ENCODE assay signal across 8 mouse cellular contexts in genomic region chr9:36890552-36890951, GRCm38 (mm10).
DNase-seq lines count a peak whose midpoint lies in the region; ATAC-seq and TF ChIP-seq lines count a peak whose summit lies in the region.

No protein-coding gene starts in this region.

- H3K79me2 ChIP-seq in MEL (ENCODE audit: control insufficient read depth, insufficient read depth, low read length, poor library complexity), result no peaks in the 10 kb centered on the region

- H3K9me3 ChIP-seq in heart, postnatal 0 days (replicated peaks; ENCODE audit: control insufficient read depth, low read length), result no peaks in the 10 kb centered on the region
- no peaks in the 10 kb centered on the region for H3K9me3 ChIP-seq in MEL (replicated peaks; ENCODE audit: insufficient read depth, low read length)

- no peak overlapping the region for H3K27ac ChIP-seq in heart, postnatal 0 days (ENCODE audit: low read depth)
- no peak overlapping the region for H3K27ac ChIP-seq in MEL (ENCODE audit: control insufficient read depth, low read depth, low read length)

- no peak overlapping the region for H3K9ac ChIP-seq in heart, postnatal 0 days (replicated peaks; ENCODE audit: low read depth, low read length)
- H3K9ac ChIP-seq in MEL (ENCODE audit: control insufficient read depth, low read depth, low read length, poor library complexity, severe bottlenecking), result no peak overlapping the region

- ATAC-seq in heart, postnatal 0 days (ENCODE audit: insufficient read depth, low read depth), result no peak
- 0 out of 2 replicates have a peak, but pooled peaks have one; percentile 9 for ATAC-seq in neutrophil, adult 5-6 weeks (ENCODE audit: extremely low read depth, insufficient number of reproducible peaks, low FRiP score, poor library complexity, severe bottlenecking)
- ATAC-seq in megakaryocyte, adult 5-6 weeks (ENCODE audit: poor library complexity, severe bottlenecking), result no peak

- intact Hi-C loops in heart, postnatal 25 days (cut with DNase I), result loop anchor here (5.0 kb wide), 2 partner anchors 77 to 257 kb away; partner anchors contain the start of gene Pknox2

- TF ChIP-seq EP300 in heart, postnatal 0 days (IDR thresholded peaks at IDR 0.05; ENCODE audit: low read depth), result no peak
- no peak for TF ChIP-seq EP300 in MEL (IDR thresholded peaks at IDR 0.05; ENCODE audit: low read depth in 1 of 2, low read length in 2 of 2)

- no peak overlapping the region for H3K4me2 ChIP-seq in heart, postnatal 0 days (ENCODE audit: low read depth, low read length)

- TF ChIP-seq POLR2A in MEL (IDR thresholded peaks at IDR 0.05; ENCODE audit: control insufficient read depth in 1 of 2, insufficient read depth in 1 of 2, low read depth in 1 of 2, low read length in 2 of 2, poor library complexity in 1 of 2), result no peak

- no peaks in the 10 kb centered on the region for H3K36me3 ChIP-seq in heart, postnatal 0 days (replicated peaks; ENCODE audit: control insufficient read depth, insufficient read depth, low read length)
- H3K36me3 ChIP-seq in MEL (ENCODE audit: control insufficient read depth in 1 of 2, insufficient read depth in 2 of 2, low read length in 2 of 2), result no peaks in the 10 kb centered on the region

- no peaks in the 10 kb centered on the region for H3K27me3 ChIP-seq in heart, postnatal 0 days (ENCODE audit: control insufficient read depth, insufficient read depth, low read length)
- H3K27me3 ChIP-seq in MEL (ENCODE audit: control insufficient read depth in 1 of 2, insufficient read depth in 2 of 2, low read length in 2 of 2), result peaks cover 2 to 4% of the 10 kb centered on the region in 2 experiments

- 33% methylated on average over 4 of the region's 4 CpGs for WGBS in heart, postnatal 0 days

- peak; percentile 62 for TF ChIP-seq CTCF in heart, postnatal 0 days (IDR thresholded peaks at IDR 0.05; ENCODE audit: low read depth)
- TF ChIP-seq CTCF in MEL (IDR thresholded peaks at IDR 0.05 in 2 of 3, conservative IDR thresholded peaks at IDR 0.05 in 1 of 3; ENCODE audit: control insufficient read depth in 1 of 3, insufficient read depth in 1 of 3, low read depth in 2 of 3, low read length in 3 of 3, poor library complexity in 1 of 3, severe bottlenecking in 1 of 3), result peak; percentile 50 to 76 (median 59)

- TF ChIP-seq RAD21 in MEL (IDR thresholded peaks at IDR 0.05; ENCODE audit: low read depth, low read length), result peak; percentile 29

- H3K4me3 ChIP-seq in heart, postnatal 0 days (ENCODE audit: low read depth, low read length), result no peak overlapping the region
- no peak overlapping the region for H3K4me3 ChIP-seq in MEL (ENCODE audit: control insufficient read depth in 1 of 2, insufficient read depth in 1 of 2, low read depth in 2 of 2, low read length in 2 of 2)

- peak; percentile 25 for DNase-seq in heart, postnatal 0 days (ENCODE audit: low spot score)
- DNase-seq in heart, postnatal 25 days (ENCODE audit: low spot score), result no peak
- DNase-seq in 3T3-L1 (ENCODE audit: low read depth, low spot score) (peak; percentile 75), MEL (ENCODE audit: low read depth, low spot score) (peak; percentile 58)
- DNase-seq in embryo, embryonic 10 days (ENCODE audit: low spot score), result peak; percentile 78
- DNase-seq in layer of hippocampus, adult 9-10 months (ENCODE audit: low spot score), result peak; percentile 35

- peaks cover 6% of the 10 kb centered on the region; the same call in 1 of the 2 replicates for H3K4me1 ChIP-seq in heart, postnatal 0 days (ENCODE audit: control insufficient read depth, insufficient read depth)
- H3K4me1 ChIP-seq in MEL (ENCODE audit: control insufficient read depth in 1 of 2, insufficient read depth in 2 of 2, low read length in 2 of 2), result no peaks in the 10 kb centered on the region

TF ChIP-seq in MEL, 35 proteins besides CTCF, POLR2A, EP300 and RAD21:
- TF ChIP-seq TAL1 (IDR thresholded peaks at IDR 0.05; ENCODE audit: low read length) (no peak), MAZ (IDR thresholded peaks at IDR 0.05; ENCODE audit: low read depth, low read length) (no peak), CHD2 (IDR thresholded peaks at IDR 0.05; ENCODE audit: low read length) (no peak), ZMIZ1 (IDR thresholded peaks at IDR 0.05; ENCODE audit: low read depth, low read length) (no peak), ELF1 (IDR thresholded peaks at IDR 0.05; ENCODE audit: low read depth, low read length) (no peak), SMC3 (IDR thresholded peaks at IDR 0.05; ENCODE audit: low read depth, low read length) (peak; percentile 39)
